Mouse (Mus musculus) brain, embryonic 14.5 days (tissue): ENCODE data around the gene Parp1.

Source experiments
- CTCF ChIP-seq: fragments of 200-500 bp; IDR thresholded peaks from 2 replicates; pipeline ENCODE4 v1.5.1; 2012; ENCODE audit warnings: inconsistent platforms, mild to moderate bottlenecking, moderate library complexity, borderline replicate concordance; ENCODE audit not compliant: insufficient read depth, insufficient read length; ENCODE audit errors: extremely low read depth
- POLR2A ChIP-seq: fragments of 200-500 bp; IDR thresholded peaks from 2 replicates; pipeline ENCODE4 v1.6.1; 2012; ENCODE audit warnings: mild to moderate bottlenecking, inconsistent platforms, borderline replicate concordance; ENCODE audit not compliant: poor library complexity, insufficient read depth, insufficient read length, severe bottlenecking; ENCODE audit errors: extremely low read depth

- TF ChIP-seq CTCF = no peak
- TF ChIP-seq POLR2A = peak; percentile 58; the same call in 1 of the 2 replicates
Observed at GRCm38 (mm10) chr1:180641137-180641517, 72.4 kb downstream of the Parp1 start, which contains the start of gene Lin9.
